Mouse (Mus musculus): ENCODE measurements around the gene Trappc2. TPM values are rescaled to one million over a fixed set of nuclear protein-coding genes. Genes with fewer than 3 reads are reported as not detected.

Trappc2 gene
- polyA plus RNA-seq, 1 experiment from 2014 or later = 40.8 TPM

DNA sequence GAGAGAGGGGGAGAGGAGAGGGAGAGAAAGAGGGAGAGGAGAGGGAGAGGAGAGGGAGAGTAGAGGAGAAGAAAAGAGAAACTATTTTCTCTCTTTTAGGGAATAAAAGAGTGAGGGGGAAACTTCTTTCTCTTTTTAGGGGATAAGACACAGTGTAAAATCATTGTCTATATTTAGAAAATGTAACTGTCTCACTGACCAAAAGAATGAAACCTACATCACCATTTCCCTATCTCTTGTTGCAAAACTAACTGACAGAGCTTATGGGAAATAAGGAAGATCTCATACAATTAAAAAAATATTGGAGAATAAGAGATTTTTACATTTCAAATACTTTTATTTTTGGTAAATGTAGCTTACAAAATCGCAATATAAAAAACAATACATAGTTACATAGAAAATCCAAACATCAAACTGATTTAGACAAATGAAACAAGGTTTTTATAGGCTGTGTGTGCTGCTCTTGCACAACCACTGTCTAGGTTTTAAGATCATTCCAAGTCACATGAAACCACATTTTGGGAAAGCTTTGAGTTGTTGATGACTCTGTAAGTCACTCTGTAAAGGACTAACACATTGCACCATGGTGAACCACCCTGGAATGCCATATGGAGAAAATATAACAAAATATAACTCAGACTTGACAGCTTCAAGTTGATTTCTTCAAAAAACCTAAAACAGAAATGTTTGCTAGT, 59.3 kb downstream of the Trappc2 start:
- 75% methylated on average over 1 of the region's 1 CpGs for WGBS
- no peak for ATAC-seq (replicated peaks; ENCODE audit: extremely low read depth, insufficient read depth, low FRiP score)
- H3K4me3 ChIP-seq (ENCODE audit: low read length) = no peak overlapping the region

More for the DNA sequence above, 59.3 kb downstream of the Trappc2 start:
- Histone ChIP-seq H3K27ac (ENCODE audit: low read length) (no peak overlapping the region), H3K9ac (ENCODE audit: low read length) (no peak overlapping the region), H3K9me3 (replicated peaks; ENCODE audit: control insufficient read depth, low read length) (no peaks in the 10 kb centered on the region), H3K4me1 (ENCODE audit: control insufficient read depth, insufficient read depth, low read length) (no peaks in the 10 kb centered on the region), H3K4me2 (ENCODE audit: low read depth, low read length) (no peak overlapping the region), H3K27me3 (ENCODE audit: control insufficient read depth, insufficient read depth, low read length) (no peaks in the 10 kb centered on the region; the same call in 1 of the 2 replicates), H3K36me3 (ENCODE audit: control insufficient read depth, insufficient read depth) (no peaks in the 10 kb centered on the region)

Other genes with a start within 250 kb of the Trappc2 start
- gene Gpm6b, start 201.7 kb upstream of the Trappc2 start, polyA plus RNA-seq (2015; fragmentation: Nextera tagmentation; extraction: Ambion mirVana) = 6.5 and 8.3 TPM in 2 replicates
- 3.8 and 4.3 TPM in 2 replicates for gene Ofd1, start 130 bp downstream of the Trappc2 start, polyA plus RNA-seq (2015; fragmentation: Nextera tagmentation; extraction: Ambion mirVana)
- gene Rab9, start 39.3 kb downstream of the Trappc2 start, polyA plus RNA-seq (2015; fragmentation: Nextera tagmentation; extraction: Ambion mirVana) = 30.7 and 33.1 TPM in 2 replicates
- gene Tceanc, start 78.0 kb downstream of the Trappc2 start, polyA plus RNA-seq (2015; fragmentation: Nextera tagmentation; extraction: Ambion mirVana) = 5.7 and 6.3 TPM in 2 replicates
- gene Egfl6, start 145.1 kb downstream of the Trappc2 start, polyA plus RNA-seq (2015; fragmentation: Nextera tagmentation; extraction: Ambion mirVana) = 3.7 and 12.1 TPM in 2 replicates

All from heart, embryonic 16.5 days (tissue).